Mouse (Mus musculus): ENCODE measurements at regions not wholly inside any gene's neighbourhood (a gene's known extent, or its start where the extent isn't known, plus 50 kb on each side); places are given as distances from the start of the nearest gene placed in this dataset.

- Histone ChIP-seq H3K27me3 (no peaks in the 10 kb centered on the region), H3K4me1 (no peaks in the 10 kb centered on the region), H3K36me3 (no peaks in the 10 kb centered on the region), H3K4me2 (no peak overlapping the region), H3K27ac (no peak overlapping the region), H3K9ac (no peak overlapping the region), H3K4me3 (replicated peaks) (no peak overlapping the region), H3K9me3 (replicated peaks) (no peaks in the 10 kb centered on the region)
- ATAC-seq (replicated peaks; ENCODE audit: low FRiP score) = no peak
- 68% methylated on average over 3 of the region's 3 CpGs for WGBS
These were observed 841.2 kb upstream of the Adgrl3 start for GRCm38 (mm10) chr5:80178723-80179122.

GRCm38 (mm10) chr5:80180280-80180679 lies 839.7 kb upstream of the Adgrl3 start:
- no peak overlapping the region for H3K4me2 ChIP-seq
- no peaks in the 10 kb centered on the region for H3K4me1 ChIP-seq
- no peaks in the 10 kb centered on the region for H3K27me3 ChIP-seq
- no peaks in the 10 kb centered on the region for H3K36me3 ChIP-seq
- H3K9me3 ChIP-seq (replicated peaks) = no peaks in the 10 kb centered on the region
- no peak overlapping the region for H3K27ac ChIP-seq
- no peak overlapping the region for H3K4me3 ChIP-seq (replicated peaks)
- WGBS = 15% methylated on average over 2 of the region's 2 CpGs
- H3K9ac ChIP-seq = no peak overlapping the region
- ATAC-seq (replicated peaks; ENCODE audit: low FRiP score) = peak; percentile 94

- no peak for ATAC-seq (replicated peaks; ENCODE audit: low FRiP score)
- H3K36me3 ChIP-seq = no peaks in the 10 kb centered on the region
- no peaks in the 10 kb centered on the region for H3K4me1 ChIP-seq
- no peaks in the 10 kb centered on the region for H3K9me3 ChIP-seq (replicated peaks)
- no peak overlapping the region for H3K27ac ChIP-seq
- no peak overlapping the region for H3K4me2 ChIP-seq
- H3K4me3 ChIP-seq (replicated peaks) = no peak overlapping the region
- no peaks in the 10 kb centered on the region for H3K27me3 ChIP-seq
- 87% methylated on average over 3 of the region's 3 CpGs for WGBS
- no peak overlapping the region for H3K9ac ChIP-seq
These were observed 827.5 kb upstream of the Adgrl3 start for GRCm38 (mm10) chr5:80192418-80192817.

GRCm38 (mm10) chr5:80199626-80200025 lies 820.3 kb upstream of the Adgrl3 start:
- no peak overlapping the region for H3K4me3 ChIP-seq (replicated peaks)
- no peak for ATAC-seq (replicated peaks; ENCODE audit: low FRiP score)
- H3K27ac ChIP-seq = no peak overlapping the region
- no peak overlapping the region for H3K9ac ChIP-seq
- no peaks in the 10 kb centered on the region for H3K9me3 ChIP-seq (replicated peaks)
- no peaks in the 10 kb centered on the region for H3K27me3 ChIP-seq
- no peaks in the 10 kb centered on the region for H3K4me1 ChIP-seq
- H3K4me2 ChIP-seq = no peak overlapping the region
- H3K36me3 ChIP-seq = no peaks in the 10 kb centered on the region

- no peaks in the 10 kb centered on the region for H3K9me3 ChIP-seq (replicated peaks)
- no peak for ATAC-seq (replicated peaks; ENCODE audit: low FRiP score)
- H3K27me3 ChIP-seq = no peaks in the 10 kb centered on the region
- H3K36me3 ChIP-seq = no peaks in the 10 kb centered on the region
- H3K4me1 ChIP-seq = no peaks in the 10 kb centered on the region
- H3K4me2 ChIP-seq = no peak overlapping the region
- no peak overlapping the region for H3K27ac ChIP-seq
- H3K9ac ChIP-seq = no peak overlapping the region
- WGBS = 89% methylated on average over 5 of the region's 5 CpGs
- H3K4me3 ChIP-seq (replicated peaks) = no peak overlapping the region
These were observed 771.3 kb upstream of the Adgrl3 start for GRCm38 (mm10) chr5:80248530-80249122.

- no peaks in the 10 kb centered on the region for H3K36me3 ChIP-seq
- WGBS = 81% methylated on average over 2 of the region's 2 CpGs
- H3K4me2 ChIP-seq = no peak overlapping the region
- H3K27me3 ChIP-seq = no peaks in the 10 kb centered on the region
- no peaks in the 10 kb centered on the region for H3K4me1 ChIP-seq
- no peak overlapping the region for H3K27ac ChIP-seq
- H3K9ac ChIP-seq = no peak overlapping the region
- ATAC-seq (replicated peaks; ENCODE audit: low FRiP score) = no peak
- H3K4me3 ChIP-seq (replicated peaks) = no peak overlapping the region
- H3K9me3 ChIP-seq (replicated peaks) = no peaks in the 10 kb centered on the region
These were observed 768.0 kb upstream of the Adgrl3 start for GRCm38 (mm10) chr5:80251961-80252360.

GRCm38 (mm10) chr5:80255046-80255445 lies 764.9 kb upstream of the Adgrl3 start:
- ATAC-seq (replicated peaks; ENCODE audit: low FRiP score) = no peak
- 87% methylated on average over 9 of the region's 9 CpGs for WGBS

GRCm38 (mm10) chr5:80274589-80274988 lies 745.3 kb upstream of the Adgrl3 start:
- WGBS = 55% methylated on average over 1 of the region's 1 CpGs
- H3K4me1 ChIP-seq = no peaks in the 10 kb centered on the region
- no peak for ATAC-seq (replicated peaks; ENCODE audit: low FRiP score)

More at GRCm38 (mm10) chr5:80255046-80255445, 764.9 kb upstream of the Adgrl3 start:
- H3K9ac ChIP-seq = no peak overlapping the region
- H3K27ac ChIP-seq = no peak overlapping the region
- no peaks in the 10 kb centered on the region for H3K36me3 ChIP-seq
- H3K27me3 ChIP-seq = no peaks in the 10 kb centered on the region
- no peaks in the 10 kb centered on the region for H3K4me1 ChIP-seq
- H3K4me2 ChIP-seq = no peak overlapping the region
- no peaks in the 10 kb centered on the region for H3K9me3 ChIP-seq (replicated peaks)
- H3K4me3 ChIP-seq (replicated peaks) = no peak overlapping the region

GRCm38 (mm10) chr5:80275232-80275866 lies 744.6 kb upstream of the Adgrl3 start:
- H3K9me3 ChIP-seq (replicated peaks) = no peaks in the 10 kb centered on the region
- no peak overlapping the region for H3K4me2 ChIP-seq
- H3K9ac ChIP-seq = no peak overlapping the region
- H3K36me3 ChIP-seq = no peaks in the 10 kb centered on the region
- no peaks in the 10 kb centered on the region for H3K4me1 ChIP-seq
- no peak overlapping the region for H3K4me3 ChIP-seq (replicated peaks)
- WGBS = 90% methylated on average over 2 of the region's 2 CpGs
- no peak for ATAC-seq (replicated peaks; ENCODE audit: low FRiP score)
- no peak overlapping the region for H3K27ac ChIP-seq
- no peaks in the 10 kb centered on the region for H3K27me3 ChIP-seq

More at GRCm38 (mm10) chr5:80274589-80274988, 745.3 kb upstream of the Adgrl3 start:
- H3K9ac ChIP-seq = no peak overlapping the region
- no peak overlapping the region for H3K4me2 ChIP-seq
- no peaks in the 10 kb centered on the region for H3K27me3 ChIP-seq
- H3K36me3 ChIP-seq = no peaks in the 10 kb centered on the region
- H3K9me3 ChIP-seq (replicated peaks) = no peaks in the 10 kb centered on the region
- H3K27ac ChIP-seq = no peak overlapping the region
- H3K4me3 ChIP-seq (replicated peaks) = no peak overlapping the region

Measured in kidney, embryonic 15.5 days (tissue).